Mouse (Mus musculus) midbrain, embryonic 14.5 days (tissue): ENCODE data around the gene Pik3c2a. TPM values are rescaled to one million over a fixed set of nuclear protein-coding genes. Genes with fewer than 3 reads are reported as not detected.

Experiments used
- ATAC-seq: fragments of 200-750 bp; cut with Nextera tagmentation; 2 replicates; pipeline ENCODE4 v1.8.0; 2017; ENCODE audit warnings: moderate number of reproducible peaks, moderate library complexity; ENCODE audit not compliant: low FRiP score, low TSS enrichment
- DNase-seq: peaks from one replicate; pipeline ENCODE4 v3.0.0-alpha.2; 2015
- H3K27ac ChIP-seq: fragments of 300-500 bp; sonication (generic); replicated peaks from 2 replicates; pipeline ENCODE4 v1.5.1; 2014; ENCODE audit warnings: mild to moderate bottlenecking, low read depth, low read length, moderate library complexity
- H3K27me3 ChIP-seq: fragments of 300-500 bp; sonication (generic); 2 replicates; pipeline ENCODE4 v1.6.1; 2014; ENCODE audit warnings: low read length, control low read depth, mixed read lengths; ENCODE audit not compliant: control insufficient read depth, insufficient read depth
- H3K36me3 ChIP-seq: fragments of 300-500 bp; sonication (generic); 2 replicates; pipeline ENCODE4 v1.6.1; 2014; ENCODE audit warnings: low read length, control low read depth; ENCODE audit not compliant: control insufficient read depth, insufficient read depth
- H3K4me1 ChIP-seq: fragments of 300-500 bp; sonication (generic); 2 replicates; pipeline ENCODE4 v1.6.1; 2014; ENCODE audit warnings: mild to moderate bottlenecking, antibody characterized with exemption, low read length, control low read depth; ENCODE audit not compliant: control insufficient read depth, insufficient read depth
- H3K4me2 ChIP-seq: fragments of 300-500 bp; sonication (generic); 2 replicates; pipeline ENCODE4 v1.6.1; 2014; ENCODE audit warnings: mild to moderate bottlenecking, low read length, moderate library complexity
- H3K4me3 ChIP-seq: fragments of 300-500 bp; sonication (generic); replicated peaks from 2 replicates; pipeline ENCODE4 v1.5.1; 2014; ENCODE audit warnings: low read depth, low read length
- H3K9ac ChIP-seq: fragments of 300-500 bp; sonication (generic); replicated peaks from 2 replicates; pipeline ENCODE4 v1.6.1; 2014; ENCODE audit warnings: mild to moderate bottlenecking, low read length, moderate library complexity
- H3K9me3 ChIP-seq: fragments of 300-500 bp; sonication (generic); 2 replicates; pipeline ENCODE4 v1.6.1; 2016; ENCODE audit warnings: low read length, control low read depth, mixed read lengths; ENCODE audit not compliant: control insufficient read depth
- WGBS: fragments of 180-500 bp; shearing (Covaris S2); extraction: QIAGEN DNeasy Blood & Tissue Kit; methylation state at CpG from one replicate; pipeline ENCODE4 v1.1.7; 2014; 5-methylcytosine and 5-hydroxymethylcytosine counted together
- polyA plus RNA-seq: library from polyadenylated mRNA; unstranded; fragments of >200 nt; fragmentation: Nextera tagmentation; extraction: Ambion mirVana; gene quantifications from 2 replicates; pipeline ENCODE4 v1.2.1, GENCODE M21; 2014

Gene Pik3c2a
- polyA plus RNA-seq, 1 experiment from 2014 or later: 17.4 TPM

DNA sequence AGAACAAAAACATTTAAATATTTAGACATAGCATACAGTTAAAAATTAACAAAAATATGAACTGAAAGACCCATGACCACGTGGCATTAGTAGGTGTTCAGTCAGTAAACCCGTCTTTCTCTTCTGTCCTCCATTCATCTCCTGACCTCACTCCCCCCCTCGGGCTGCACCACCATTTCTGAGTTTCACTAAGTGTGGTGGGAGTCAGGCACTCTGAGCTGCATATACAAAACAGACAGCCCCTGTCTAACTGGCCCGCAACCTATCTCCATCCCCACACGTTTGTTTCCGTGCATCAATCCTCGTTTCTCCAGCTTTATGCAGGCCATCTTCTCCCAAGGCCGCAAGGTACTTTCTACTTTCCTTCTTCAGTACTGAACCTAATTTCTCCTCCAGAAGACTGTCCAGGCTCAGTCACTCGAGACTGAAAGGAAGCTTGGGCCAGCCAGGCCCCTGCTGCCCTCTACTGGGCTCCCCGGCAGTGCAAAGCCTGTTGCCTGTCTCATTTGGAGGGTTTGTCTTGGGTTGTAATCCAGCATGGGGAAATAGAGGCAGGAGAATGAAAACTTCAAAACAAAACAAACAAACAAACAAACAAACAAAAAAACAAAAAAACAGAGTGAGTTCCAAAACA lies 119.8 kb downstream of the Pik3c2a start:
- Histone ChIP-seq H3K9ac (no peak overlapping the region), H3K4me2 (no peak overlapping the region), H3K36me3 (0 out of 2 replicates have a peak, but pooled peaks cover 4% of the 10 kb centered on the region), H3K4me3 (no peak overlapping the region), H3K9me3 (no peaks in the 10 kb centered on the region), H3K27me3 (no peaks in the 10 kb centered on the region), H3K27ac (no peak overlapping the region), H3K4me1 (no peaks in the 10 kb centered on the region)
- WGBS: 30% methylated on average over 10 of the region's 10 CpGs
- peak; percentile 86 for DNase-seq
- no peak; the same call in 1 of the 2 replicates for ATAC-seq

DNA sequence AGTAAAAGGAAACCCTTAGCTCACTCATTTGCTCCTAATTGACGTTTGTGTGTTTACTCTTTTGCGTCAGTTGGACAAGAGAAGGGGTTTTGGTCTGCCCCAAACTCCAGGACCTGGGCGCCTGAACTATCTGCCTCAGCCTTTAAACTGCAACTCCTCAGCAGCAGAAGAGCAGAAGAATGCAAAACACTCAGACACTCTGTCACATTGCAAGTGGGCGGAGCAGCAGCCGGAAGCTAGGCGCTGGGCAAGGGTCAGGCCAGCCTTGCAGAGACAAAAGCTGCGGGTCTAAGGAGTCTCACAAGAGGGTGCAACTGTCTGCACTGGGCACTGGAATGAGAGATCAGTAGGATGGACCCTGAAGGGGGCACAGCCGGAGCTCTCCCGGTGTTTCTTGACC lies 133.8 kb downstream of the Pik3c2a start:
- Histone ChIP-seq H3K4me3 (no peak overlapping the region), H3K9me3 (no peaks in the 10 kb centered on the region), H3K27ac (no peak overlapping the region), H3K36me3 (no peaks in the 10 kb centered on the region), H3K4me1 (peaks cover 5% of the 10 kb centered on the region; the same call in 1 of the 2 replicates), H3K9ac (no peak overlapping the region), H3K27me3 (no peaks in the 10 kb centered on the region), H3K4me2 (no peak overlapping the region)
- no peak for ATAC-seq
- no peak for DNase-seq
- WGBS: 19% methylated on average over 9 of the region's 9 CpGs

- no peaks in the 10 kb centered on the region for H3K9me3 ChIP-seq
- ATAC-seq (no peak), DNase-seq (no peak)
- no peak overlapping the region for H3K9ac ChIP-seq
- no peaks in the 10 kb centered on the region for H3K36me3 ChIP-seq
- 2% methylated on average over 16 of the region's 16 CpGs for WGBS
- no peaks in the 10 kb centered on the region for H3K27me3 ChIP-seq
- H3K27ac ChIP-seq: no peak overlapping the region
- peaks cover 5% of the 10 kb centered on the region; the same call in 1 of the 2 replicates for H3K4me1 ChIP-seq
- H3K4me3 ChIP-seq: peak overlapping the region; percentile 64
- peak overlapping the region; percentile 100 for H3K4me2 ChIP-seq
Observed at GRCm38 (mm10) chr7:116308632-116308991, 134.6 kb downstream of the Pik3c2a start.

DNA sequence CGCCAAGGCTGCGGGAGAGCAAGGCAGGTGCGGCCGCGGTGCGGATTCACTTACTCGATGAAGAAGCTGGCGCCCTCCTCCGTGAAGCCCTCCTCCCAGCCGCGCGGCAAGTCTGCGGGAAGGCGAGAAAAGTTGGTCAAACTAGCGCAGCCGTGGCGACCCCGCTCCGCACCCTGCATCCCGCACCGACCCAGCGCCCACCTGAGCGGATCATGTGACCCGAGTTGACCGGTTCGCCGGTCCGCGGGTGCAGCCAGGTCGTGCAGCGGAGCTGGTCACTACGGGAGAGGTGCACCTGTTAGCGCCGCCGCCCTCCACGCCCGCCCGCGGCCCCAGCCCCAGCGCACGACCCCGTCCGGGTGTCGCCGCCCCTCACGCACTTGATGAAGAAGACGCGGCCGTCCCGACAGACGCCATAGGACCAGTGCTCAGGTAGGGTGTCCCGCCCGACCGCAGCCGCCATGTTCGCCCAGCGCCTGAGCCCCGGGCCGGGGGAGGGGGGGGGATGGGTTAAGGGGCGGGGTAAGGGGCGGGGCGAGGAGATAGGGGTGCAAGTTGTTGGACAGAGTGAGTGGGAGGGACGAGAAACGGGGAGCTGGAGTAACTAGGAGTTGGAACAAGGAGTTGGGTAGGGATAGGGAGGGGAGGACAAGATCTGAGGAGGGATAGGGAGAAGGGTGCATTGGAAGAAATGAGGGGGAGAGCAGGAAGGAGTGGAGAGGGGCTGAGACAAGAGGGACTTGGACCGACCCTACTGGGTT lies 135.2 kb downstream of the Pik3c2a start, which contains the start of gene Plekha7:
Gene Plekha7, minus strand, starts transcription at position 506 of the 761 bp plus-strand sequence.
- DNase-seq: peak; percentile 68
- Histone ChIP-seq H3K27me3 (no peaks in the 10 kb centered on the region), H3K4me1 (peaks cover 5% of the 10 kb centered on the region; the same call in 1 of the 2 replicates), H3K4me2 (peak within 1 kb of the TSS; percentile 100), H3K36me3 (no peaks in the 10 kb centered on the region), H3K27ac (0 out of 2 replicates have a peak within 1 kb of the TSS, but pooled peaks have one; percentile 22), H3K9me3 (no peaks in the 10 kb centered on the region), H3K4me3 (peak within 1 kb of the TSS; percentile 64), H3K9ac (peak within 1 kb of the TSS; percentile 45)
- whole genome bisulfite sequencing: under 1% methylated on average over 65 of the region's 65 CpGs
- ATAC-seq: peak; percentile 77

DNA sequence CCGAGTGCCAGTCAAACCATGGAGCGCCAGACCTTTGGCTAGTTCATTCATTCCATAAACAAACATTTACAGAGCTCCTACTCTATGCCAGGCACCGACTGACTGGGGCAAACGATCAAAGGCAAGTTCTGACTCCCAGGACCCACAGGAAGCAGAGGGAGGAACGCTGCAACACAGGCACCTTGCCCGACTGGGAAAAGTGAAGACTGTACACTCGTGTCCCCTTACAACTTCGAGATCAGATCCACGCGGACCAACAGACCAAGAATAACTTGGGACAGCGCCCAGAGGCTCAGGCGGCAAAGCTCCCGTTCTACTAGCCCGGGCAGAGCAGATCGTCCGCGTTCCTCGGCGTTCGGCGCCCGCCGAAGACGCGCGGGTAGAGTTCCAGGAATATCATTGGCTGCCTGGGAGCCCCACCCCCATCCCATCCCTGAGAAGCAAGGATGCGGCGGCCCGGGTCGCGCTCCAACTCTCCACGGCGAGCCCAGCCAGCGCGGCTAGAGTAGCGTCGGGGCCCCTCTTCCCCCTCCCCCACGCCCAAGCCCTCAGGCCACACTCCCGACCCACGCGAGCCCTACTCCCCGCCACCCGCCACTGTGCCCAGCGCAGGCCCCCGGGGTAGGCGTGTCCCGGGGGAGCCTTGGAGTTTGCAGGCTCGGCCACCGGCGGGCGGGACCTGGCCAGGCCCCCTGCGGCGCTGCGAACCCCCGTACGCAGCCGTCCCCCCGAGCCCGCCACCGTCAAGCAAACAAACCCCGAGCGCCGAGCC lies 136.0 kb downstream of the Pik3c2a start:
- Histone ChIP-seq H3K4me3 (peak overlapping the region; percentile 64), H3K9me3 (no peaks in the 10 kb centered on the region), H3K4me1 (peaks cover 5% of the 10 kb centered on the region; the same call in 1 of the 2 replicates), H3K4me2 (peak overlapping the region; percentile 100), H3K27ac (0 out of 2 replicates have a peak overlapping the region, but pooled peaks have one; percentile 22), H3K27me3 (no peaks in the 10 kb centered on the region), H3K9ac (peak overlapping the region; percentile 45), H3K36me3 (no peaks in the 10 kb centered on the region)
- DNase-seq (peak; percentile 88), ATAC-seq (peak; percentile 84)
- WGBS: under 1% methylated on average over 63 of the region's 63 CpGs

GRCm38 (mm10) chr7:116306601-116307000 lies 136.6 kb downstream of the Pik3c2a start:
- Histone ChIP-seq H3K36me3 (no peaks in the 10 kb centered on the region), H3K9me3 (no peaks in the 10 kb centered on the region), H3K9ac (no peak overlapping the region), H3K4me3 (peak overlapping the region; percentile 64), H3K4me1 (peaks cover 5% of the 10 kb centered on the region; the same call in 1 of the 2 replicates), H3K27me3 (no peaks in the 10 kb centered on the region), H3K27ac (no peak overlapping the region), H3K4me2 (peak overlapping the region; percentile 100)
- WGBS: 8% methylated on average over 5 of the region's 5 CpGs
- DNase-seq (no peak), ATAC-seq (no peak)

- no peak overlapping the region for H3K27ac ChIP-seq
- H3K4me3 ChIP-seq: no peak overlapping the region
- DNase-seq (no peak), ATAC-seq (no peak)
- H3K27me3 ChIP-seq: no peaks in the 10 kb centered on the region
- no peaks in the 10 kb centered on the region for H3K4me1 ChIP-seq
- 97% methylated on average over 5 of the region's 5 CpGs for WGBS
- H3K9ac ChIP-seq: no peak overlapping the region
- H3K36me3 ChIP-seq: no peaks in the 10 kb centered on the region
- no peaks in the 10 kb centered on the region for H3K9me3 ChIP-seq
- H3K4me2 ChIP-seq: no peak overlapping the region
Observed at GRCm38 (mm10) chr7:116301661-116302311, 141.5 kb downstream of the Pik3c2a start.

- Histone ChIP-seq H3K27me3 (no peaks in the 10 kb centered on the region), H3K4me2 (no peak overlapping the region), H3K27ac (no peak overlapping the region), H3K4me1 (no peaks in the 10 kb centered on the region), H3K9ac (no peak overlapping the region), H3K9me3 (no peaks in the 10 kb centered on the region), H3K4me3 (no peak overlapping the region), H3K36me3 (no peaks in the 10 kb centered on the region)
- DNase-seq: no peak
- 96% methylated on average over 4 of the region's 4 CpGs for WGBS
- ATAC-seq: no peak
Observed at GRCm38 (mm10) chr7:116301144-116301543, 142.1 kb downstream of the Pik3c2a start.
